Mouse (Mus musculus) lung, postnatal 36 days (tissue): ENCODE data around the gene Nme2.
"Not testable (repeated sequence)": the region's sequence is repeated elsewhere in the genome, so short reads cannot be mapped to it uniquely, and the experiment has no call there.

ENCODE experiments used
- DNase-seq: peaks from one replicate; pipeline ENCODE4 v3.0.0; 2022; ENCODE audit warnings: mixed read lengths

The Nme2 gene

GRCm38 (mm10) chr11:93965391-93965790 lies 9.3 kb upstream of the Nme2 start:
- DNase-seq, result no peak

GRCm38 (mm10) chr11:93963013-93963412 lies 7.0 kb upstream of the Nme2 start:
- DNase-seq, result peak; percentile 80

GRCm38 (mm10) chr11:93961482-93961881 lies 5.4 kb upstream of the Nme2 start:
- DNase-seq, result no peak

GRCm38 (mm10) chr11:93957746-93958145 lies 1.7 kb upstream of the Nme2 start:
- DNase-seq, result no peak

GRCm38 (mm10) chr11:93957031-93957555 lies 1.0 kb upstream of the Nme2 start:
- no peak for DNase-seq

- DNase-seq, result peak; percentile 97
These were observed 556 bp downstream of the Nme2 start for GRCm38 (mm10) chr11:93955256-93956150.

- no peak for DNase-seq
These were observed 1.3 kb downstream of the Nme2 start for GRCm38 (mm10) chr11:93954738-93955255.

- DNase-seq, result no peak
These were observed 3.7 kb downstream of the Nme2 start for GRCm38 (mm10) chr11:93952376-93952775.

GRCm38 (mm10) chr11:93950045-93950444 lies 6.0 kb downstream of the Nme2 start:
- DNase-seq, result no peak

GRCm38 (mm10) chr11:93948887-93949567 lies 7.0 kb downstream of the Nme2 start:
- no peak for DNase-seq

- DNase-seq, result no peak
These were observed 11.1 kb downstream of the Nme2 start for GRCm38 (mm10) chr11:93944986-93945385.

- peak; percentile 40 for DNase-seq
These were observed 15.2 kb downstream of the Nme2 start for GRCm38 (mm10) chr11:93940906-93941305.

GRCm38 (mm10) chr11:93929106-93929505 lies 27.0 kb downstream of the Nme2 start:
- DNase-seq, result no peak

- not testable (repeated sequence) for DNase-seq
These were observed 41.0 kb downstream of the Nme2 start for GRCm38 (mm10) chr11:93915019-93915418.

- DNase-seq, result no peak
These were observed 44.5 kb downstream of the Nme2 start for GRCm38 (mm10) chr11:93911603-93912002.

- no peak for DNase-seq
These were observed 47.2 kb downstream of the Nme2 start for GRCm38 (mm10) chr11:93908829-93909228.

- no peak for DNase-seq
These were observed 48.2 kb downstream of the Nme2 start for GRCm38 (mm10) chr11:93907839-93908238.

GRCm38 (mm10) chr11:93906834-93907233 lies 49.2 kb downstream of the Nme2 start:
- DNase-seq, result no peak
